Mouse (Mus musculus): Measurements from ENCODE around the gene Cln5. TPM values are rescaled to one million over a fixed set of nuclear protein-coding genes. Genes with fewer than 3 reads are reported as not detected.
A peak's percentile ranks its signal among the peaks of the same experiment; 100 is the strongest.

Cln5 gene
- polyA plus RNA-seq, 1 experiment from 2014 or later: 33.9 TPM

- Histone ChIP-seq H3K4me3 (replicated peaks) (no peak overlapping the region), H3K4me1 (peaks cover 15% of the 10 kb centered on the region), H3K27me3 (no peaks in the 10 kb centered on the region), H3K4me2 (no peak overlapping the region), H3K36me3 (peaks cover 6% of the 10 kb centered on the region; the same call in 1 of the 2 replicates), H3K9me3 (replicated peaks) (no peaks in the 10 kb centered on the region), H3K9ac (no peak overlapping the region), H3K27ac (no peak overlapping the region)
- 65% methylated on average over 3 of the region's 3 CpGs for whole genome bisulfite sequencing
- ATAC-seq (replicated peaks; ENCODE audit: low FRiP score): no peak
Observed at GRCm38 (mm10) chr14:103101171-103101570, 31.2 kb downstream of the Cln5 start.

- ATAC-seq (replicated peaks; ENCODE audit: low FRiP score): 0 out of 2 replicates have a peak, but pooled peaks have one; percentile 9
- no peaks in the 10 kb centered on the region for H3K36me3 ChIP-seq
- H3K4me2 ChIP-seq: no peak overlapping the region
- H3K9me3 ChIP-seq (replicated peaks): no peaks in the 10 kb centered on the region
- H3K9ac ChIP-seq: no peak overlapping the region
- no peak overlapping the region for H3K4me3 ChIP-seq (replicated peaks)
- peak overlapping the region; percentile 18; the same call in 1 of the 2 replicates for H3K27ac ChIP-seq
- 55% methylated on average over 6 of the region's 6 CpGs for WGBS
- H3K27me3 ChIP-seq: no peaks in the 10 kb centered on the region
- H3K4me1 ChIP-seq: peaks cover 10% of the 10 kb centered on the region
Observed at GRCm38 (mm10) chr14:103102246-103102645, 32.2 kb downstream of the Cln5 start.

DNA sequence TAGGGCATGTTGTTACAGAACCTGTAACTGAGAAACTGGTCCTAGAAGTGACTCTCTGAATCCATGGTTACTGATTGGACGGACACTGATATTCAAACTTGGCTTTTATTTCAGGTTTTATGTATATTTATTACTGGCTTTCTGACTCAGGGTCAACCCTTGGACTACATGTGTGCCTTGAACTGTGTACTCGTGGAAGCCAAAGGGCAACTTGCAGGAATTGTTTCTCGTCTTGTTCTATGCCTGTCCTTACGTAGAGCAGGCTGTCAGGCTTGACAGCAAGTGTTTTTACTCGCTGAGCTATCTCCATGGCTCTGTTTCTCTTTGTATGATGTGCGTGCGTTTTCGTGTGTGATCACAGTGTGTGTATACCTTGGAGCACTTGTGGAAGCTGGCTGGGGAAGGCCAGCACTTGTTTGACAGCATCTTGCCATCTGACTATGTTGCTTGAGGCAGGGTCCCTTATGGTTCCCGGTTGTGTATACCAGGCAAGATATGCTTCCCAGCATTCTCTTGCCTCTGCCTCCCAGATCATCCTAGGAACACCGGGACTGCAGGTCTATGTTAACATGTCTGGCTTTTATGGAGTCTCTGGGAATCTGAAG is 32.8 kb downstream of the Cln5 start:
- WGBS: 72% methylated on average over 10 of the region's 10 CpGs
- Histone ChIP-seq H3K4me1 (peaks cover 6% of the 10 kb centered on the region), H3K27ac (no peak overlapping the region), H3K27me3 (no peaks in the 10 kb centered on the region), H3K9ac (no peak overlapping the region), H3K4me3 (replicated peaks) (no peak overlapping the region), H3K4me2 (no peak overlapping the region), H3K9me3 (replicated peaks) (no peaks in the 10 kb centered on the region), H3K36me3 (no peaks in the 10 kb centered on the region)
- ATAC-seq (replicated peaks; ENCODE audit: low FRiP score): no peak

DNA sequence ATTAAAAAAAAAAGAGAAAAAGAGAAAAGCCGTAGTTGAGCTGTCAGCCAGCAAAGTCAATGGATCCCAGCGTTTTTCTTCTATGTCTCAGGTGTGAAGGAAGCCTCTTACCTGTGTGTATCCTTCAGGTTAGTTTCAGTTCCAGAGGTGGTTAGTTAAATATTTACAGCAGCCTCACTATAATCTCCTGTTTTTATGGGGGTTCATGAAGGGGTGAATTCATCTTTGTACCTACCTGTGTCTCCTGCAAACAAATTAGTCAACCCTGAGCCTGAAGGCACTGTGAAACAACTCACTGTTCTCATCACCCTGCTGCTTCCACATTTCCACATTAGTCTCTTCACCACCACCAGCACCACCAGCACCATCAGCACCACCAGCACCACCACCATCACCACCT is 36.3 kb downstream of the Cln5 start:
- H3K27ac ChIP-seq: no peak overlapping the region
- no peak overlapping the region for H3K4me3 ChIP-seq (replicated peaks)
- H3K36me3 ChIP-seq: no peaks in the 10 kb centered on the region
- 97% methylated on average over 2 of the region's 2 CpGs for WGBS
- no peaks in the 10 kb centered on the region for H3K27me3 ChIP-seq
- H3K4me2 ChIP-seq: no peak overlapping the region
- H3K4me1 ChIP-seq: no peaks in the 10 kb centered on the region; the same call in 1 of the 2 replicates
- no peak for ATAC-seq (replicated peaks; ENCODE audit: low FRiP score)
- H3K9ac ChIP-seq: no peak overlapping the region
- no peaks in the 10 kb centered on the region for H3K9me3 ChIP-seq (replicated peaks)

- no peaks in the 10 kb centered on the region for H3K9me3 ChIP-seq (replicated peaks)
- H3K4me1 ChIP-seq: no peaks in the 10 kb centered on the region
- H3K4me3 ChIP-seq (replicated peaks): no peak overlapping the region
- ATAC-seq (replicated peaks; ENCODE audit: low FRiP score): no peak
- peaks cover 23% of the 10 kb centered on the region for H3K36me3 ChIP-seq
- no peak overlapping the region for H3K9ac ChIP-seq
- H3K4me2 ChIP-seq: no peak overlapping the region
- H3K27me3 ChIP-seq: no peaks in the 10 kb centered on the region
- 87% methylated on average over 4 of the region's 4 CpGs for WGBS
- H3K27ac ChIP-seq: no peak overlapping the region
Observed at GRCm38 (mm10) chr14:103109971-103110370, 40.0 kb downstream of the Cln5 start.

DNA sequence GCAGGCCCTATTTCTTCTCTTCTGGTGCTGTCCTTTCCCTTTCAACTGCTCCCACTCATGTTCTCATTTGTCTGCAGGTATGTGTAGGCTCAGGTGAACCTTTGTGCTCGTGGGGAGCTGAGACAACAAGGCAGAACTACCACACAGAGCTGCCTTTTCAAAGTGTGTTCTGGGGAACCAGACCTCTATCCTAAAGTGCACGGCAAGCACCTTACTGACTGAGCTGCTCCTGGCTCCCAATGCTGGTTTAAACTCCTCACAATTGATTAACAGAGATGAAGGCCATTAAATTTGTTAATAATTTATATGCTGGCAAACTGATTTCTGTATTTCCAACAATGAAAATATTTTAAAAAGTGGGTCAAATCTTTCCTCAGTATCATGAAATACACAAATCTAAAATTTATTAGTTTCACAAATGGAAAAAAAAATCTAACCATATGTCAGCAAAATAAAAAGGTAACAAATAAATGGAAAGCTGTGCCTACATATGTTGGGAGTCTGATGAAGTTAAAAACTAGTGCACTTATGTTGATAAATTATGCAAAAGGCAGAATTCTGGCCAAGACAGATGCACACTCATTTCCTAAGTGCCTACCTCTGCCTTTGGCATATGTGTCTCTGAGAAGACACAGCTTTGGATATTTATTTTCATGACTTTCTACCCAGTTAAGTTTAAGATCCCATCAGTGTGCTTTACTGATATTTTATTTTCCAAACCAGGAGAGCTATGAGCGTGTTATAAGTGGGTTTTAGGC is 42.8 kb downstream of the Cln5 start:
- no peak overlapping the region for H3K4me2 ChIP-seq
- H3K4me3 ChIP-seq (replicated peaks): no peak overlapping the region
- ATAC-seq (replicated peaks; ENCODE audit: low FRiP score): no peak
- no peaks in the 10 kb centered on the region for H3K4me1 ChIP-seq
- no peaks in the 10 kb centered on the region for H3K9me3 ChIP-seq (replicated peaks)
- no peaks in the 10 kb centered on the region for H3K27me3 ChIP-seq
- WGBS: 85% methylated on average over 3 of the region's 3 CpGs
- H3K27ac ChIP-seq: no peak overlapping the region
- peaks cover 50% of the 10 kb centered on the region for H3K36me3 ChIP-seq
- no peak overlapping the region for H3K9ac ChIP-seq

- no peak overlapping the region for H3K4me2 ChIP-seq
- WGBS: 93% methylated on average over 3 of the region's 3 CpGs
- H3K36me3 ChIP-seq: peaks cover 68% of the 10 kb centered on the region
- no peak overlapping the region for H3K27ac ChIP-seq
- no peak overlapping the region for H3K4me3 ChIP-seq (replicated peaks)
- no peaks in the 10 kb centered on the region for H3K27me3 ChIP-seq
- ATAC-seq (replicated peaks; ENCODE audit: low FRiP score): no peak
- no peak overlapping the region for H3K9ac ChIP-seq
- H3K9me3 ChIP-seq (replicated peaks): no peaks in the 10 kb centered on the region
- H3K4me1 ChIP-seq: no peaks in the 10 kb centered on the region
Observed at GRCm38 (mm10) chr14:103114994-103115670, 45.1 kb downstream of the Cln5 start.

- no peaks in the 10 kb centered on the region for H3K9me3 ChIP-seq (replicated peaks)
- H3K4me1 ChIP-seq: no peaks in the 10 kb centered on the region
- H3K36me3 ChIP-seq: peaks cover 76% of the 10 kb centered on the region
- H3K4me2 ChIP-seq: no peak overlapping the region
- ATAC-seq (replicated peaks; ENCODE audit: low FRiP score): no peak
- 85% methylated on average over 6 of the region's 6 CpGs for WGBS
- no peak overlapping the region for H3K4me3 ChIP-seq (replicated peaks)
- no peak overlapping the region for H3K9ac ChIP-seq
- no peak overlapping the region for H3K27ac ChIP-seq
- H3K27me3 ChIP-seq: no peaks in the 10 kb centered on the region
Observed at GRCm38 (mm10) chr14:103125756-103126155, 55.7 kb downstream of the Cln5 start.

Other genes starting within 250 kb of the Cln5 start
- 11.0 and 11.2 TPM in 2 replicates for gene Kctd12, start 87.6 kb upstream of the Cln5 start, polyA plus RNA-seq (2015; fragmentation: Nextera tagmentation; extraction: Ambion mirVana)
- not detected in 2 replicates for gene Acod1, start 23.2 kb upstream of the Cln5 start, polyA plus RNA-seq (2015; fragmentation: Nextera tagmentation; extraction: Ambion mirVana)
- 22.8 and 23.9 TPM in 2 replicates for gene Fbxl3, start 29.4 kb downstream of the Cln5 start, polyA plus RNA-seq (2015; fragmentation: Nextera tagmentation; extraction: Ambion mirVana)